Mouse (Mus musculus) urinary bladder, adult 2 months (tissue): Measurements from ENCODE around the gene Snrnp35. TPM values are rescaled to one million over a fixed set of nuclear protein-coding genes. Genes with fewer than 3 reads are reported as not detected.
"Not testable (repeated sequence)": the region's sequence is repeated elsewhere in the genome, so short reads cannot be mapped to it uniquely, and the experiment has no call there.

Experiments
- DNase-seq: peaks from one replicate; pipeline ENCODE4 v3.0.0; 2022; ENCODE audit warnings: low spot score
- polyA plus RNA-seq: library from polyadenylated mRNA; depleted of rRNA; stranded (reverse); fragments of >200 nt; gene quantifications from 2 replicates; pipeline ENCODE4 v1.2.3, GENCODE M21; 2012; rRNA removed

Gene Snrnp35
- 7.2 and 8.8 TPM in 2 replicates for polyA plus RNA-seq

DNA sequence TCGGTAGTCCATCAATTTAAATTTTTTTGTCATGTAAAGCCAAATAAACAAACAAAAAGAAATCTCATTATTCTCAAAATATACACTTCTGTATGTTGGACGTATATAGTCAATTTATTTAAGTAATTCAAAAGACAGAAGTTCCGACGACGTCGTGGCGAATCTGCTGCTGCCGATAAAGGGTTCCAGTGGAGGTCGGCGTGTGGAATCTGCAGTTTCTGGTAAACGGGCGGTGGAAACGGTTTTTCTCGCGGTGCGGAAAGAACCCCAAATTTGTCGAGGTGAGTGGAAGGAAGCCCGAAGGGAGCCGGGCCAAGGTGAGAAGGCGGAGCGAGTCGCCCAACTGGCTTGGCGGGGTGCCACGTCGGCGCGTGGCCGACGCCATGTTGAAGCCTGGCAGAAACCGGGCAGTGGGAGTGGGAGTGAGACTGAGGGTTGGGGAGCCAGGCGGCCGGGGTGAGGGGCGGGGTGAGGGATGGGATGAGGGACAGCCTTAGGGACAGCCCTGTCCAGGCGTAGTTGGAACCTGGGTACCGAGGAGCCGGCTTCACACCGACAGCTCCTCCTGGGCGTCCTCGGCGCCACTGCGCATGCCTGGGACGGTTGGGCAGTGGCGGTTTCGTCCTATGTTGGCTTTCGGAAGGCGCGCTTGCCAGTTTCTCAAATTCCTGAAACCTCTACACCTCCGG, at the start of gene Snrnp35:
Snrnp35 (plus strand) TSS at position 169 of the 689 bp plus-strand sequence.
- DNase-seq: peak; percentile 93

GRCm38 (mm10) chr5:124438229-124438628, 44.7 kb upstream of the Snrnp35 start:
- no peak for DNase-seq

GRCm38 (mm10) chr5:124438746-124439145, 44.2 kb upstream of the Snrnp35 start:
- no peak for DNase-seq

- DNase-seq: peak; percentile 85
These were observed 43.4 kb upstream of the Snrnp35 start, which contains the start of gene Kmt5a for GRCm38 (mm10) chr5:124439447-124440093. Gene Kmt5a (plus strand): TSS chr5:124439930.

DNA sequence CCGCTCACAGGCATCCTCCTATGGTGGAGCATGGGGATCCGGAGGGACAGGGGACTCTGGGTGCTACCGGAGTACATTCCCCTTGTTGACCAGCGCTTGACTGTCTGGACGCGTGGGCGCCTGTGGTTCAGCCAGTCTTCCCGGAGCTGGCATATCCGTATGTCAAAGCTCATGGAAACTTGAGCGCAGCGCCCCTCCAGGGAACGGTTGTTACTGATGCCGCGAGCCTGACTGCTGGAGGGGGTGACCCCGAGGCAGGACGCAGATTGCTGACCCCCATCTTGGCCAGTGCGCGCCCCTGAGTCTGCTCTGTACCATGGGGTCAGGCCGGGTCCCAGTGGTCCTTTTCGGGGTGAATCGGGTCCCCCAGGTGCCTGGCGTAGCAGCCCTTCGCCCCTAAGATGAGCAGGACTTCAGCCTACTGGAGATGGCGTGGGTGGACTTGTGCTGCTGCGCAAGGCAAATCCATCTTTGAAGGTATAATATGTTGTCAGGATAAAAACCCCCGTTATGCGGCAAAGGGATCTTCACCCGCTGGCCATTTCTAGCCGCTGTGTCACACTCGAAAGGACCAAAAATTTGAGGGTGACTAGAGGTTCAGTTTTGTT, 42.7 kb upstream of the Snrnp35 start:
- no peak for DNase-seq

GRCm38 (mm10) chr5:124442628-124443027, 40.3 kb upstream of the Snrnp35 start:
- DNase-seq: no peak

DNA sequence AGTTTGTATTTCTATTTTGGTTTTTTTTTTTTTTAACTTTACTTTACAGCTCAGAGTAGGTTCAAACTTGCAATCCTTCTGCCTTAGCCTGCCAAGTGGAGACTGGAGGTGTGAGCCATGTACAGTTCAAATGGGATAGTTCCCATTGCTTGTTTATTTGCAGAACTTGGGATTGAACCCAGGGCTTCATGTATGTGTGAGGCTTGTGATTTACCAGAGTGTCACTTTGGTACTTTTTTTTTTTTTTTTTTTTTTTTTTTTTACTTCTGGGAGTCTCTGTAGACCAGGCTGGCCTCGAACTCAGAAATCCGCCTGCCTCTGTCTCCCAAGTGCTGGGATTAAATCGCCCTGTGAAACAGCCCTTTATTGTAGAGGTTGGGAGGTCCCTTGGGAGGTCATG, 38.7 kb upstream of the Snrnp35 start:
- DNase-seq: no peak

DNA sequence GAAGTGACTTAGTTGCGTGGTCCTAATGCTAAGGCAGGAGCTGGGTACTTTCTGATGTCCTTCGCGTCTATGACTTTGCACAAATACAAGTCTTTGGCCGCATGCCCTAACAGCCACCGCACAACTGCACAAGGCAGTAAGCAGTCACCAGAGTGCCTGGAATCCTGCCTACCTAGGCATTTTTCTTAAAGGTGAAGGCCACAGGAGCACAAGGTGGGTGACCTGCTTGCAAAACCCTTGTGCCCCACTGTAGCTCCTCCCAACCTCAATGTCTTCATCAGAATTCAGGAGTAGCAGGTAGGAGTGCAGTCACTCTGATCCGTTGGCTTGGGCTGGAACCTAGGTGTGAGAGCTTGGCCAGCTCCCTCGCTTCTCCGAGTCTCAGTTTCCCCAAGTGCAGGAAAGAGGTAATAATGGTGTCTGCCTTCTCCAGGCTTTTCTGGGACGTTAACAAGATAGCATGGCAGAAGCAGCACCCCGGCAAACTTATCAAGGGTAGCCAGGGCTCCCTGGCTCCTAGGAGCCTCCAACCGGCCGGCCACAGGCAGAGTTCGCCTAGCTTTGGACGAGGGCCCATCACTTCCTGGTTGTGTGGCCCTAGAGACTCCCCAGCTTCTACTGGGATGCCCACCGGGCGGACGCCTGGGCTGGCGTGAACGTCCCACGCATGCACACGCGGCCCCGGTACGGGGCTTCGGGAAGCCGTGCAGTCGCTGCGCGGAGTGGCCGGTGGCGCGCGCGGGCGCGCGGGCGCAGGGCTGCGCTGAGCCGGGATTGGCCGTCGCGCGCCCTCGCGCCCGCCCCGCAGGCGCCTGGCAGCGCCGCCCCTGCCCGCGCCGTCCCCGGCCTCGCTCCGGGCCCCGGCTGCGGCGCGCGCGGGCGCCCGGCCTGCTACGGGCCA, 38.0 kb upstream of the Snrnp35 start:
- peak; percentile 71 for DNase-seq

DNA sequence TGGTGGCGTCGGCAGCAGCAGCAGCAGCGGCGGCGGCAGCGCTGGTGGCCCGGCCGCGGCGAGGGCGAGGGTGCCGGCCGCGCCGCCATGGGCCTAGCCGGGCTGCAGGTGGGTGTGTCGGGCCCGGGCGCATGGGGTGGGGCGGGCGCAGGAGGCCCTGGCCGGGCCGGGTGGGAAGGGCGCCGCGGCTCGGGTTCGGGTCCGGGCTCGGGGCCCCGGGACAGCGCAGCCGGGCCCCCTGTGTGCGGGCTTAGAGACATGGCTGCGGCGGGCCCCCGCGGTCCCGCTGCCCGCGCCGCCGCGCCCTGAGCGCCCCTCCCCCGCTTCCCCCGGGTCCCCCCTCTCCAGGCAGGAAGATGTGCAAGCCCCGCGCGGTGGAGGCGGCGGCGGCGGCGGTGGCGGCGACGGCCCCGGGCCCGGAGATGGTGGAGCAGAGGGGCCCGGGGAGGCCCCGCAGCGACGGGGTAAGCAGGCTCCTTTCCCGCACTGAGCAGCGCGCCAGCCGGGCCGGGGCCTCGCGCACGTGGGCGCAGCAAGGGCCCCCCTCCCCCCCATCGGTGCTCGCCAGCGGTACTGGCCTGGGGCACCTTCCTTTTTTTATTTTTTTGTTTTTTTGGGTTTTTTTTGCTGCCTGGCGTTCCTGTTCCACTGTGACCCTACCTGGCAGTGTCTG, 37.2 kb upstream of the Snrnp35 start:
- peak; percentile 71 for DNase-seq

DNA sequence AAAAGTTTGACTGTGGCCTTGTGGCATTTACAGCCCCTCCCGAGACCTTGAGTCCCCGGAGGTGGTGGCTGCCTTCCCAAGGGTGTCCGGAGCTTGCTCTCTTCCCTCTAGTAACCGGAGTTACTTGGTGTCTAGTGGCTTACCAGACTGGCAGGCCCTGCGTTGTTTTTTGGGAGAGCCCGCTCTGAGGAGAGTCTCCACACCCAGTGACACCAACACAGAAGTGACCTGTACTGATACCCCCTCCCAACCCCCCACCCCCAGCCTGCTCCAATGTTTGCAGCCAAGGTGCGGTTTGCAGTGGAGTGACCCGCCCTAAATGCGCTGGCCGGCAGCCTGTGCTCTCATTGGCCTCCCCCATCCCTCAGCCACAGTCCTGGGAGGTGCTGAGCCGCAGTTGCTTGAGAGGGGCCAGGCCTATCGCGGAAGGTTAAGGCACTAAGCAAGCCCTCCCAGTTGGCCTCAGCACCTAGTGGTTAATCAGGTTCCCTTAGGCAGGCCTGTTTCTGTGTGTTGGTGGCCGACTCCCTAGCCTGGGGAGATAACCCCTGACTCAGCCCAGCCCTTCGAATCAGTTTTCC, 36.5 kb upstream of the Snrnp35 start:
- DNase-seq: peak; percentile 60

GRCm38 (mm10) chr5:124449494-124449893, 33.4 kb upstream of the Snrnp35 start:
- no peak for DNase-seq

DNA sequence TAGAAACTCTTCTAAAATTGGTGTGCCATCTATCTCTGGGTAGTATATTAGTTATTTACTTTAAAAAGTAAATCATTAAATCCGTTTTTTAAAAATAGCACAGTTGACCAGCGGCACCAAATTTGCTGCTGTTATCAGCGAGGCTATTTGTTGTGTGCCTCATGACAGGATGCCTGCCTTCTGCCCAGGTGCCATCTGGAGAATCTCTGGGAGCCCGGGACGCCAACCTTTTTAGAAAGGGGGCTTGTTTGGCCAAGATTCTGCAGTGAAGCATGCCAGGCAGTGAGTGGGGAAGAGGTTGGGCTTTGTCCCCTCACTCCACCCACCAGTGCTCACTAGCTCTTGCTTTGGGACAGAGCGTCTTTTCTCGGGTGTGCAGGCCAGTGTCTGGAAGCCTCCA, 32.9 kb upstream of the Snrnp35 start:
- no peak for DNase-seq

GRCm38 (mm10) chr5:124450641-124451340, 32.1 kb upstream of the Snrnp35 start:
- no peak for DNase-seq

GRCm38 (mm10) chr5:124452494-124453228, 30.3 kb upstream of the Snrnp35 start:
- DNase-seq: no peak

- DNase-seq: no peak
These were observed 29.4 kb upstream of the Snrnp35 start for GRCm38 (mm10) chr5:124453339-124454081.

DNA sequence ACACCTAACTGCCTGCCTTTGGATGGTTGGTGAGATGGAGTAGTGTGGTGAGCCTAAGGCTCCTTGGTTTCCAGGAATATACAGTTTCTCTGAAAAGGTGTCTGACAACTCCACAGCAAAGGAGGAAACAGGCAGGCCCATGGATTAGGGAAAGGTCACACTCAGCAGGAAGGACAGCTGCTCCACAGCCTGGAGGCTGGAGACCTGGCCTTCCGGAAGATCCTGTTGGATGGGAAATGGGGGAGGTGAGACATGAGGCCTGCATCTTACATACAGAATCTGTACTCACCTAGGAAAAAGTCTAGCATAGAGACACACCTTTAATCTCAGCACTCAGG, 28.9 kb upstream of the Snrnp35 start:
- DNase-seq: no peak

- DNase-seq: no peak
These were observed 26.2 kb upstream of the Snrnp35 start for GRCm38 (mm10) chr5:124456762-124457161.

- DNase-seq: not testable (repeated sequence)
These were observed 22.0 kb upstream of the Snrnp35 start for GRCm38 (mm10) chr5:124460922-124461321.
